Mouse (Mus musculus): ENCODE results near the gene Olfr1153.

Gene Olfr1153

GRCm38 (mm10) chr2:87894662-87895061 lies at the start of gene Olfr1153:
TSS of gene Olfr1153 (plus strand) at chr2:87894962.
- CTCF ChIA-PET: no interaction called here

- CTCF ChIA-PET: no interaction called here
These were observed 39.2 kb upstream of the Olfr1153 start, which contains the start of gene Olfr1151 for GRCm38 (mm10) chr2:87855562-87855961. TSS of gene Olfr1151 (plus strand) at chr2:87855862.

DNA sequence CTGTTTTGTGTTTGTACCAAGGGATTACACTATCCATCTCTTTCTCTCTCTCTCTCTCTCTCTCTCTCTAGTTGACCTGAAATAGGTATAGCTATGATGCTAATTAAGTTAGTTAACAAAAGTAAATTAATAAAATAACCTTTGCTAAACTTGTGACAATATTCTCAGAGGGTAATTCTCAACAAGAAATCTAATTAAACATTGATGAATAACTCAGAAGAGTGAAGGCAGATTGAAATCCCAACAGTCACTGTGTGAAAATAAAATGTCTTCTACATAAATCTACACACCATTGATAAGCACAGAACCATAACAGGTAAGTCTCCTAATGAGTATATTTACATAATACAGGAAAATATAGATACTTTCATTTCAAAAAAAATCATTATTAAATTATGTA lies 28.6 kb upstream of the Olfr1153 start, which contains the start of gene Olfr1152:
Olfr1152 (plus strand) TSS at position 301 of the 400 bp plus-strand sequence.
- CTCF ChIA-PET: interaction anchor here (0.6 kb wide), 1 partner anchor 955 kb away, joined by 3 read pairs; no protein-coding TSS in a partner anchor

DNA sequence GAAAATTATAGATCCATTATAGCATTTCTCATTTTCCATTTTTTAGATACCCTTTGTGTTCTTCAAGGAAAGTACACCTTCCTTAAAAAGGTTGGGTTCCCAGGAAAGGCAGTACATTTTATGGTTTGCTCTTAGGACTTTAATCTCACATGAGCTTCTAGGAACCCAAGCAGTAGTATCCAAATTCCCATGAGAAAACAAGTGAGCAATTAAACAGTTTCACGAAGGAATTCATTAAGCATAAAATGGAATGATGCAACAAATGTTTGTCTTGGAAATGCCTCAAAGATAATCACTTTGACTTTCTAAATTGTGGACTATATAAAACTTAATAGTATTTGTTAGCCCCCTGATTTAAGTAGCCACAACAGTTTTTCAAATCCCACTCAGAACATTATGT lies 10.3 kb downstream of the Olfr1153 start, which contains the start of gene Olfr1154:
Olfr1154 (minus strand) TSS at position 101 of the 400 bp plus-strand sequence.
- CTCF ChIA-PET: no interaction called here

DNA sequence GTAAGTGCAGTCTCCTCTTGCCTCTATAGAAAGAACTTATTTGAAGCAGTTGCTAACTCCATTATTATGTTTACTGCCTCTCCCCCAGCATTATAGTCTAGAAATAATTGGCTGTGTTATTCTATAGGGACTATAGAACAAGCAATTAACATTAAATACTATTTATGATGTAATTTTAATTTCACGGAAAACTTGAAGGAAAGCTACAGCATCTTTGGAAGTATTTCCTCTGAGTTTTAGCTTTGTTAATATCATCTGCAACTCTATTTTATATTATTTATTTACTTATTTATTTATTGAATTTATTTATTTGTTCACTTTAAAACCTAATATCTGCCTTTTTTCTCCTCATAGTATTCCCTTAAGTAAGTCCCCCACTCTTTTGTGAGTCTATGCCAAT lies 50.3 kb downstream of the Olfr1153 start, which contains the start of gene Olfr1155:
Olfr1155 (minus strand) TSS at position 101 of the 400 bp plus-strand sequence.
- CTCF ChIA-PET: interaction anchor here (0.6 kb wide), 1 partner anchor 480 kb away, joined by 4 read pairs; no protein-coding TSS in a partner anchor
